Mouse (Mus musculus) thymus, adult 2 months (tissue): ENCODE results near the gene Akirin2.

Experiments
- CTCF ChIP-seq: fragments of 200-500 bp; IDR thresholded peaks from 2 replicates; pipeline ENCODE4 v1.5.1; 2012; ENCODE audit warnings: mild to moderate bottlenecking, control low read depth, low read length, moderate library complexity, borderline replicate concordance; ENCODE audit not compliant: control insufficient read depth, poor library complexity, insufficient read depth; ENCODE audit errors: extremely low read depth
- POLR2A ChIP-seq: fragments of 200-500 bp; IDR thresholded peaks from 2 replicates; pipeline ENCODE4 v1.6.1; 2012; ENCODE audit warnings: mild to moderate bottlenecking, low read length, control low read depth, moderate library complexity; ENCODE audit not compliant: control insufficient read depth, poor library complexity, insufficient read depth; ENCODE audit errors: extremely low read depth

DNA sequence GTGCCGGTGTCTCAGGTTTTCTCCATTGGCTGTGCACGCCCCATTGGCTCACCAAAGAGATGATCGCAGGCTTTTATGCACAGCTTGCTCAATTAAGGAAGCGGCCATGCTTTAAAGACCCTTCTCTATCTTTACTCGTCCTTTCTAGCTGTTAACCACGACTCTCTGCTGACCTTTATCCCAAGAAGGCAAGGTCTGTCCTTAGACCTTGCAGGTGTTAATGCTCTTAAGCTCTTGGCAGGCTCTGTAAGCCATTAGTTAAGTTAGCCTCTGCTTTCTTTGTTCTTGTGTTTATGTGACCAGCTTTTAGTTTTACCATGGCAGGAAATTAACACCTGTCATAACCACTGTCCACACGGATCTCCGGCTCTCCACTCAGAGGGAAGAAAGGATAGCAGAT, 65.4 kb downstream of the Akirin2 start:
- TF ChIP-seq CTCF (no peak), POLR2A (no peak)
